Mouse (Mus musculus) lung, adult 2 months (tissue): ENCODE data around the gene Arg2.

ENCODE experiments used
- CTCF ChIP-seq: fragments of 200-500 bp; IDR thresholded peaks from 2 replicates; pipeline ENCODE4 v1.5.1; 2011; ENCODE audit warnings: mild to moderate bottlenecking, low read length, control low read depth; ENCODE audit not compliant: insufficient read depth
- POLR2A ChIP-seq: fragments of 200-500 bp; IDR thresholded peaks from 2 replicates; pipeline ENCODE4 v1.6.1; 2011; ENCODE audit warnings: low read depth, mild to moderate bottlenecking, control low read depth, low read length, borderline replicate concordance; ENCODE audit errors: extremely low read depth

DNA sequence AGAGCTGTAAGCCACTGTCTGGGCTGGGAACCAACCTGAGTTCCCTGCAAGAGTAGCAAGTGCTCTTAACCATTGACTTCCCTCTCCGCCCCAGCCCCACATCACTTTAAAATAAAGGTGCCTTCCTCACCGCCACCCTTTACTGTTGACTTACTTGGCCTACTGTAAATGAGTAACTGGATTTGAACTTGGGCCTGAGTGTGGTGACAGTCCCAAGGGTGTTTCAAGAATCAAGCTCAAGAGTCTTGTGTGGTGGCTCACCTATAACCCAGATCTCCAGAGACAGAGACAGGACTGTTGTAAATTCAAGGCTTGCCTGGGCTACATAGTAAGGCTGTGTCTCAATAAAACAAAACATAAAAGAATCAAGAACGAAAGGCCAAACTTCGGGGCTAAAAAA, 11.6 kb upstream of the Arg2 start:
- TF ChIP-seq POLR2A: no peak
- TF ChIP-seq CTCF: no peak
